Mouse (Mus musculus): ENCODE results near the gene Tlr6.

Tlr6 gene

DNA sequence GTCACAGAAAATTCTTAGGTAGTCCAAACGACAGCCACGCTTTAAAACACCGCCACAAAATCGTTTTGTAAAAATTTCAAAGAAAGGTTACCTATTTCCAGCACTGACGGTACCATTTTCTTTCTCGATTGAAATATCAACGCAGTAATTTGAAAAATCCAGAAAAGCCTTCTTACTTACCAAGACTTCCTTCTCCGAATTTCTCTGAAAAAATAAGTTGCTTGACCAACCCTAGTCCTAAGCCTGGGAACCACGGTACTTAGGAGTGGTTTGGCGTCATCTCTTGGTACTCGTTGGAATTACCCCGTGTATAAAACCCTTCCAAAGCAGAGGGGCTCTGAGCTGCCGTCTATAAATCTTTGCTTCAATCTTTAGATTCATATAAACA, at the start of gene Tlr6:
Gene Tlr6, minus strand, starts transcription at position 255 of the 388 bp plus-strand sequence.
- DNase-seq (ENCODE audit: low spot score), result peak; percentile 66

DNA sequence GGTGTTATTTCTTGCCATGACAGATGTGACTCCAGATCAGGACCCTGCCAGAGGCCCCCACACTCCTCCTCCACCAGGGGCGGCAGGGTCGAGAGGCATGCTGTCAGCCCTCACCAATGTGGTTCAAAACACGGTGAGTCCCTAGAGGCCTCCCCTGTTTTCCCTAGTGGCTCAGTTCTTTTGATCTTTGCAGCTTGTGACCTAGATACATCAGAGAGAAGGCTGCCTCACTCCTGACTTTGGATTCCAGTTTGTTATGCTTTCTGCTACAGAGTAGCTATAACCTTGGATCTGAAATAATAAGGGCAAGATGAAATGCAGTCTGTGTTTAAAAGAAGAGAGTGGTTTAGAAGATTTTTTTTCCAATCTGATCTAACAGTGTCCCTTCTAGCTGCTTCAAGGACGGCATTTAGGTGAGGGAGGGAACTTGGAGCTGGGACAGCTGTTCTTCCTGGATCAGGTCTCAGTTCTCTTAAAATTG, 46.2 kb upstream of the Tlr6 start:
- DNase-seq (ENCODE audit: low spot score), result no peak

DNA sequence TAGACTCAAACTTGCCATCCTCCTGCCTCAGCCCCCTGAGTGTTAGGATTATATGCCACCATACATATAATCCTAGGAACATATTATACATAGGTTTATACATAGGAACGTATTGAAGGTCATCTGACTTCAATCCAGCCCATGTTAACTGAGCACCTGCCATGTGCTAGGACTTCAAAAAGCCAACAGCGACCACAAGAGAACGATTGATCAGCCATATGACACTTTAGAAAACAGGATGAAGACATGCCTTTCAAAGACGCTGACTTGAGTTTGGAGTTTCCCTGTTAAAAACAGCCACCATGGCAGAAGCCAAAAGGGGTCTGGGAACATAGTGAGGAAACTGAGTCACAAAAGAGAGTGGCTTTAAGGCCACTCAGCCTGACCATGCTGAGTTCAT, 45.4 kb upstream of the Tlr6 start:
- no peak for DNase-seq (ENCODE audit: low spot score)

DNA sequence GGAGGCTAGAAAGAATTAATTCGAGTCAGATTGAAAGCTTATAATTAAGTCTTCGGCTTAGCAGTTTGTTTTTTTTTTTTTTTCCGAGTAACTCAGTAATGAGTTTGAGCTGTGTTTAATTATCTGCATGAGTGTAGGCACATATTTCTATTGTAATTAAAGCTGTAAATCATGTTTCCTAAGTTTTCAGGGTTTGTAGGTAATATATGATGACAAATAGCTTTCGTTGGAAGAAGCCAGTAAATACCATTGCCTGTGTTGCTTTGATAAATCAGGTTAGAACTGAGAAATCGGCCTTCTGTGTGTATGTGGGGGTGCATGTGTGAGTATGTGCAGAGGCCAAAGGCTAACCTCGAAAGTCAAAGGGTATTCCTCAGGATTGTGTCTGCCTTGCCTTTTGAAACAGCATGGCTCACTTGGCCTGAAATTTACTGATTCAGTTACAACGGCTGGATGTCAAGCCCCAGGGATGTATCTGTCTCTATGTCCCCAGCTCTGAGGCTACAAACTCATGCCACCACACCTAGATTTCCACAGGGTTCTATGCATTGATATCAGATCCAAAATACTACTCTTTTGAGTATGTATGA, 44.1 kb upstream of the Tlr6 start:
- no peak for DNase-seq (ENCODE audit: low spot score)

DNA sequence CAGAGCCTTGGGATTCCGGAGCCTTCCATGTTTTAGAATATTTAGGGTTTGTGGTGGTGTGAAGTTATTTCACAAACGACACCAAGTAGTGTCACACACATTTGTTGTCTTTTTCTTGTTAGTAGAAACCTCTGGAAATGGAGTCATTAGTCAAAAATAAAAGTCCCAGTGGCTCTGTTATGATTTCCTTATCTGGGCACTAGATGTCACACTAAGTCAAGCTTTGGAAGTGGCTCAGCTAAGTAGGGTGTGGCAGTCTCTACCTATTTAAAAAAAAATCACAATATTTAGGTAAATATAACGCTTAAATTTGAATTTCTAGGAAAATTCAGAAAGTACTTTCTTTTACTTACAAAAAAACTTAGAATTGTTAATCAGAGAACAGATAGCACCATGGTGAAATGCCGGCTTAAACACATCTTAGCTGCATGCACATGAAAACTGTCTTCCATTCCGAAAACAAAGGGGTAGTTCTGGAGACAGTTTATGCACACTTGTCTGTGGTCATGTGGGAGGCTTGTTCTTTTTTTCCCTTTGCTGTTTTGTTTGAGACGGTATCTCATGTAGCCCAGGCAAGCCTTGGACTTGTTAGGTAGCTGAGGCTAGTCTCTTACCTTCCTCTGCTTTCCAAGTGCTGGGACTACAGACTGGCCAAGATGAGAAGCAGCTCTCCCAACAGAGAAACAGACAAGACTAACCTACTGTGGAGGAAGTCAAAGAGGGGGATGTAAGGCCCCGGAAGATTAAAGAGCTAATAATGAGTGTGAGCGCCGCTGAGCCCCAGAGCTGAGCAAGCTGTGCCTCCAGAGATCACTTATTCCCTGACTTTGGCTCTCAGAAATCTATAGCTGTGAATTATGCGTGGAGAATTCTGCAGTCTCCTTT, 43.3 kb upstream of the Tlr6 start:
- peak; percentile 71 for DNase-seq (ENCODE audit: low spot score)

DNA sequence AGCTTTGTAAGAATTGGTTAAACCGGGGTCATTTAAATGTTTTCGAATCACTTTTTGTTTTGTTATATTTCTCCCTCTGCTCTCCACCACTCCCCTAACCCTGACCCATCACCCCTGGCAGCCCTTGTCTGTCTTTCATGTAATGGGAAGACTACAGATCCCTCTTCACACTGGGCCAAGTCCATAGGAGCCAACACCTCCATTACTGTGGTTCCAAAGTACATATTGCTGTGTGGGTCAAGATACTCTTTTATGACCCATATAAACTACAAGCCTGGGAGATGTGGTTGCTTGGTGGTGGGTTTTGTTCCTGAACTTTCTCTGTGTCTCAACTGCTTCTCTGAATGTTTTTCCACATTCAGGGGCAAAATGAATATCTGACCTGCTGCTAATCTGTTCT, 35.5 kb upstream of the Tlr6 start:
- no peak for DNase-seq (ENCODE audit: low spot score)

DNA sequence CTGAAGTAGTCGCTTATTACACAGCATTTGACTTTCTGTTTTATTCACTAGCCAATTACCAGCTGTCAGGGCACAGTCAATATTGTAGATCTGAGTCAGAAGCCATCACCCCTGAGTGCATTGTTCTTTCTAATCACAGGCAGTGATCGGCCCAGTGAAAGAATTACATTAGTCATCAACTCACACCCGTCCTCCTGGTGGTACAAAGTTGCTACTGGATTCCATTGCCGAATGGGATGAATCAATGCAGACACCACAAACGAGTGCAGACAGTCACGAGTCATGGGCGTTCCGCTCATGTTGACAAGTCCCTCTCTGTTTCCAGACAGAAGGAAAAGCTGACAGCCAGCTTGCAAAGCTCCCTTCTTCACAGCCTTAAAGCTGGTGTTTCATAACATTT, 32.6 kb upstream of the Tlr6 start:
- DNase-seq (ENCODE audit: low spot score), result peak; percentile 40

DNA sequence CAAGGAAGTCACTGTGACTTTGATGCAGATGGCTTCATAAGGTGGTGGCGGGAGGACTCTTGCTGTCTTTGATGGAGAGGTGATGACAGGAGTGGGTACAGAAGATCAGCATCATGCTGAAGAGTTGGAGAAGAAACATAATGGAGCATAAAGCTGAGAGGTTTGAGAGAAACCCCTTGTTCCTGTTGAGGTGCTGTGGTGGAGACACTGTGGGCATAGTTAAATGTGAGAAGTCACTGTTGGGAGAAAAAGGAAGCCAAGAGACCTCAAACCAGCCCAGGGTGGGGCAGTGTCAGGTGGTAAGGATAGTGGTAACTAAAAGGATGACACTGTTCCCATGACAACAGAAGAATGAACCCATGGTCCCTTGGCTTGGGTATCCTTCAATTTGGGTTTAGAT, 30.0 kb upstream of the Tlr6 start:
- no peak for DNase-seq (ENCODE audit: low spot score)

DNA sequence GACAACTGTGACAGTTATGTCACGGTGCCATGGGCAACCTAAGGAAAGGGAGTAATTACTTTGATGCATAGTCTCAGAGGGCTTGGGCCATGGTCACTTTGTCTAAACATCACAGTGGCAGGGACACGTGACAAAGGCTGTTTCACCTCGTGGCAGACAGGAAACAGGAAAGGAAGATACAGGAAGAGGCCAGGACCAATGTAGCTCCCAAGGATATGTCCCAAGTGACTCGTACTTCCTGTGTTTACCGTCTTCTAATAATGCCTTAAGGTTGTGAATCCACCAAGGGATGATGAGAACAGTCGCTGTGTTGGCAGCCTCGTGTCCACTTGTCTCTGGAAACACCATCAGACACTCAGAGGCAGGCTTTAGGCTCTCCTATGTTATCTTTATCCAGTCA, 26.1 kb upstream of the Tlr6 start:
- no peak for DNase-seq (ENCODE audit: low spot score)

DNA sequence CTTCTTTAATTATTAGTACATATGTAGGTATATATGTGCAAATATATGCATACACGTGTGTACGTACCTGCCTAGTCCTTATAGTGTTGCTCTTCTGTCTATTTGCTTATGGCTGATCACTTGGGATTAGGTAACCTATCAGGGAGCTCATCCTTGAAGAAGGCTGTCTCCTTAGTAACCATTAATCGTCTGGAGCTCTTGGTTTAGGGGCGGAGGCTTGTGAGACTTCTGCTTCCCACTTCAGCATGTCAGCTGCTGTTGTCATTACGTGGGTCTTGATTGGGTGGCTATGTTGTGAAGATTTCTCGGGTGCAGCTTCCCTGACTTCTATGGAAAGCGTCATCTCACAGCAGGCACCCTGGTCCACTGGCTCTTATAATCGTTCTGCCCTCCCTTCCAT, 17.2 kb upstream of the Tlr6 start:
- DNase-seq (ENCODE audit: low spot score), result no peak

DNA sequence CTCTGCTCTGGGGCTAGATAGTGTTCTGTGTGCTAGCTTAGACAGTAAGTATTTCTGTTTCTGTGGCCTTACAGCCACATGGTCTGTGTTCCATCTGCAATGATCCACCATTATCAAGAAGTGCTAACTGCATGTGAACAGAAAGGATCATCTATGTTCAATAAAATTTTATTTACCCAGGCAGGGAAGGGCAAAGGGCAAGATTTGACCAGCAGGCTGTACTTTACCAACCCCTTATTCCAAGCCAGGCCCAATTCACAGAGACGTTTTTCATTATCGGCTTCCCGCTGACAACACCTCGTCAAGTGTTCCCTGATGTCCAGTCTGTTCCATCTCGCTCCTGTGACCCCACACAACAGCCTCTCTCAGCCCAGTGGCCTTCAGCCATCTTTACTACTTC, 15.2 kb upstream of the Tlr6 start:
- no peak for DNase-seq (ENCODE audit: low spot score)

DNA sequence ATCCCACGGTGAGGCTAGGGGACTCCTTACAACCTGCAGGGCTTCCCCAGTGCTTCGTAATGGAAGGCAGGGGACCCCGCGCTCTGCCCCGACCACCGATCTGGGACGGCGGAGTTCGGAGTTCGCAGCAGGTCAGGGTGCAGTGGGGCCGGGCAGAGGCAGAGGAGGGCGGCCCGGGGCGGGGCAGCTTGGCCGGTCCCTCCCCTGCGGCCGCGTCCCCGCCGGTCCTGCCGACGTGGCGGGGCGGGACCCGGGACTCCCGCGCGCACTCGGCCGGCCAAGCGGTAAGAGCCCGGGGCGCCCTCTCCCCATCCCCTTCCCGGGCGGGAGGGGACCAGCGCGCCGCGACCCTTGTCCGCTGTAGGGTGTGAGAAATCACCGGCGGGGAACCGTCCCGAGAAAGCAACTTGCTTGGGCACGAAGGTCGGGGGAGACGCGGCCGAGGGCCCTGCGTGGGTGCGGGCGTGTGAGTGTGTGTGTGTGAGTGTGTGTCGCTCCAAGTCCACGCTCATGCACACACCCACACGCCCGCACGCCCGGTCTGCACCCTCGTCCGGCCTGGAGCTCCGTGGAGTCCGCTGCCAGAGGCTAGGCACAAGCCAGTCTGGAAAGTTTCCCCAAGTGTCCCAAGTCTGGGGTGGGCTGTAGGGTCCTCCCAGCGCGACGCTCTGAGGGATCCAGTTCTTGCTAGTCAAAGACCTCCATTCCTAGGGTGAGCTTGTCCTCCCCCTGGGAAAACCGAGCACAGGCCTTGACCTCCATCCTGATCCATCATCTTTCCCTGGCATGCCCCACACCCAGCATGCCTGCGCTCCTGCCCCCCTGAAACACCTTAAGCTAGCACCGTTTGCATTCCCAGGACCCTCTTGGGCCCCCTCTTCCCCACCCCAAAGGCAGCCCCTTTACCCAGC, 10.2 kb upstream of the Tlr6 start, which contains the start of gene Fam114a1:
Gene Fam114a1, plus strand, starts transcription at position 211 of the 911 bp plus-strand sequence.
- peak; percentile 64 for DNase-seq (ENCODE audit: low spot score)

DNA sequence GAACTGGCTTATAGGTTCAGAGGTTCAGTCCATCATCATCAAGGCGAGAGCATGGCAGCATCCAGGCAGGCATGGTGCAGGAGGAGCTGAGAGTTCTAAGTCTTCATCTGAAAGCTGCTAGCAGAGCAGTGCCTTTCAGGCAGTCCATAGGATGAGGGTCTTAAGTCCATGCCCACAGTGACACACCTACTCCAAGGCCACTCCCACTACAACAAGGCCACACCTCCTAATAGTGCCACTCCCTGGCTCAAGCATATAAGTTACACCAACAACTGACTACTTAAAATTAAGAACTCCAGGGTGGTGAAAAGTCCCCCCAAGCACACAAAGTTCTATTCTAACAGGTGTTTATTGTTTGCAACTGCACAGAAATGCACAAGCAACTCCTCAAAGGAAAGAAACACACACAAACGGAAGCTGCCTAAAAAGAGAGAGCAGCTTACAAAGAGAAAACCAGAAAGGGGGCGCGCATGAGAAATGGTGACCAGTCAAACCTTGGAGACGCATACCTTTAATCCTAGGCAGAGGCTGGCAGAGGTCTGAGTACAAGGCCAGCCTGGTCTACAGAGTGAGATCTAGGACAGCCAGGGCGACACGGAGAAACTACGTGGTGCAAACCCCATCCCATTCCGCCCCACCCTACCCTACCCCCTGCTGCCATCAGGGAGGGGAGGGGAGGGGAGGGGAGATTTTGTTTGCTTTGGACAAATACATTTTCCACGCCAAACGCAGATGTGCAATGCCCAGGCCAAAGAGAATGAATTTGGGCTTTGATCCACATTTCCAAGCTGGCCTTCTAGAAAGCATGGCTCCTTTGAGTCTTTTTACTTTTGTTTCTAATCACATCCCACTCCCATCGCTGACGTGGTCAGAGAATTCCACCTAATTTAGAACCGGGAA, 9.3 kb upstream of the Tlr6 start:
- DNase-seq (ENCODE audit: low spot score), result peak; percentile 54

DNA sequence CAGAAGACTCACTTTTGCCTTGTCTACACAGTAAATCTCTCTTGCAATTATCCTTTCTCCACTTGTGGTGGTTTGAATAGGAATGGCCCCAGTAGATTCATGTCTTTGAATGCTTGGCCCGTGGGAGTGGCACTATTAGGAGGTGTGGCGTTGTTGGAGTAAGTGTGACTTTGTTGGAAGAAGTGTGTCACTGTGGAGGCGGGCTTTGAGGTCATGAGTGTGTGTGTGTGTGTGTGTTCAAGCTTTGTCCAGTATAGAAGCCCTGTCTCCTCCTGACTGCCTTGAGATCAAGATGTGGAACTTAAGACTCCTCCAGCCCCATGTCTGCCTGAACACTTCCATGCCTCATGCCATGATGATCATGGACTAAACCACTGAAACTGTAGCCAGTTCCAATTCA, 3.8 kb upstream of the Tlr6 start:
- no peak for DNase-seq (ENCODE audit: low spot score)

DNA sequence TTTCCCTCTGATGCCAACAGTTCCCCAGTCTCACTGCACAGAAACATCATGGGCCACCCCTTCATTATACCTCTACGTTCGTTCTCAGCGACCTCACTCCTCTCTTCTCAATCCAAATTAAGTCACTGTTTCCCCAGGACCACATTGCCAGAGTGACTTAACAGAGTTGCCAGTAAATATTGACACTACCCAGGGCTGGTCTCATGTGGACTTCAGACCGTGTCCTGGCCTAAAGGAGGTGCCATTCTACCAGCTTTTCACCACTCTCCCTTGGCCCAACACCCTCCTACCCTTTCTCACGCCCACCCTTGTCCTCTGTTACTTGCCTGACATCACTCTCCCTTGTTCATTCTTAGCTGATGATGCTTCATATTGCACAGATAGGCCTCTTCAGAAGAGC, 3.4 kb upstream of the Tlr6 start:
- no peak for DNase-seq (ENCODE audit: low spot score)

DNA sequence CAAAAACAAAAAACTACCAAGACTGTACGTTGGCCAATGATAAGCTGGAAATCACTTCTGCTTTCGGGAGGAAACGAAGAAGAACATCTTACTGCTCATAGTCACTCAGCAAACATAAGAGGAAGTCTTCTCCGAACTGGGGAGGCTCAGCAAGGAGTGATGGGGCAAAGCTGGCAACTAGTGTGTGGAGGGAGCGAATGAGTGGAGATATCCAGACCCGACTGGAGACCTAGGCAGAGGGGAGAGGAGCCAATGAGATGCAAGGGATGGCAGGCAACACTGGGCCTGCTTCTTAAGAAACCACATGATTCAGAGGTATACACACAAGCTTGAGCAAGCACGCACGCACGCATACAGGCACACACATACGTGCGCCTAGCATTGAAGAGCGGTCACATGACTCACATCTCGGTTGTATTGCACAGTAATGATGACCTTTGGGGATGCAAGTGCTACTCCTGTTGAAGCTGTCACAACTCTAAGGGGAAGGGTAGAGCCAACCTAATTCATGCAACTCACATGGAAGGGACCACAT, 1.0 kb upstream of the Tlr6 start:
- DNase-seq (ENCODE audit: low spot score), result no peak

DNA sequence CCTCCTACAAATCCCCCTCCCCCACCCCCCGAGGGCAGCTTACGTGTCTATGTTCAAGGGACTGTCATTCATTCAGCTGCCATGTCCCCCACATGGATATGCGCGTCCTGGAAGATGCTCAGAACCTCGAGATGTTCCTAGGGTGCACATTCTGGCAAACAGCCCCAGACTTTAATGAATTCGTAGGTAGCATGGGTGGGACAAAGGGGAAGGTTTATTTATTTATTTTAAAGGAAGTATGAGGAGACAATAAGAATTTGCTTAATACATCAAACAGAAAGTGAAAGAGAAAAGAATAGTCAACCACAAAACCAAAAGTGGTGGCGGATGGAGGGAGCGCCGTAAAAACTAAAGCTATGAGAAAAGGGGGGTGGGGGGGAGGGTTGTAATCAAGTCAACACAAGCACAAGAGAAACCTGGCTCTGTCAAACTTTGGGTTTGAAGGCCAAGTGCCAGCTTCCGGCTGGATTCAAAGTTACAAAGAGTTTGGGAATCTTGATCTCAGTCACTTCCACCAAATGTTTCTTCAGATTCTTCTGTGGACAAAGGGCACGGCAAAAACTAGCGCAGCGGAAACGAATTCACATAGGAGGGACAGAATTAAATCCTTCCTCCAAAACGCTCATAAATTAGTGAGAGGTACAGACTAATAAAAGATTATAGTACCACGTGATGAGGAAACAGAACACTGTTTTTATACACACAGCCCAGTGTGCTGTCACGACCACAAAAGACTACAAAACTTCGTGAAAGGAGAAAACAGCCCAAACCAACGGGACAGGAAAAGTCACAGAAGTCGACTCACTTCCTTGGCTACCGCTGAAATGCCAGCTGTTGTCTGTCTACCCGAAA, 680 bp downstream of the Tlr6 start:
- DNase-seq (ENCODE audit: low spot score), result no peak

DNA sequence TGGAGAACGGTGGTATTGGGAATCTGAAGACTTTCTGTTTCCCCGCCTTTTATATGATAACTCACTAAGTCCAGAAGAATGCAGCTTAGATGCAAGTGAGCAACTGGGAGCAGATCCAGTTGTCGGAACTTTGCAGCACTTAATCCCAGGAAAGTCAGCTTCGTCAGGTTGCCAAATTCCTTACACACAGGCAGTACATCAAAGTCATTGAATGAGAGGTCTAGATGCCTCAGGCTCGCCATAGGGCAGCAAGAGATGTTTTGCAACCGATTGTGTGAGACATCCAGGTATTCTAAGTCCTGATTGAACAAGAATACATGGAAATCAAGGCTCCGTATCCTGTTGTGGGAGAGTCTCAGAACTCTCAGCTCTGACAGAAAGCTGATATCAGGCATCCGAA, 5.0 kb downstream of the Tlr6 start:
- DNase-seq (ENCODE audit: low spot score), result no peak

DNA sequence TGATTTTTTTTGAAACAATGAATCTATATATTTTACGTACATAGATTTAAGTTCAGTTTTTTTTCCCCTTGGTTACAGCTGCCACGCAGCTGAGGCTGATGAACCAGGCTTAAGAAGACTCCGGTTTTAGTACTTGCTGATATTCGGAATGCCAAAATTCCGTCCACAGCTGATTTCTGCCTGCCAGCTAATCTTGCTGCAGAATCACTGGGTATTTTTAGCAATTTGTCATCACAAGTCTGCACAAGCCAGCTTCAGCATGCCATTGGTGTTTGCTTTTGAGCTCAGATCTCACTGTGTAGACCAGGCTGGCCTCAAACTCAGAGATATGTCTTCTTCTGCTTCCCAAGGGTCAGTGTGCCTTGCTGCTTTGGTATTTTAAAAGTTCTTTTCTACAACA, 8.4 kb downstream of the Tlr6 start:
- DNase-seq (ENCODE audit: low spot score), result no peak

DNA sequence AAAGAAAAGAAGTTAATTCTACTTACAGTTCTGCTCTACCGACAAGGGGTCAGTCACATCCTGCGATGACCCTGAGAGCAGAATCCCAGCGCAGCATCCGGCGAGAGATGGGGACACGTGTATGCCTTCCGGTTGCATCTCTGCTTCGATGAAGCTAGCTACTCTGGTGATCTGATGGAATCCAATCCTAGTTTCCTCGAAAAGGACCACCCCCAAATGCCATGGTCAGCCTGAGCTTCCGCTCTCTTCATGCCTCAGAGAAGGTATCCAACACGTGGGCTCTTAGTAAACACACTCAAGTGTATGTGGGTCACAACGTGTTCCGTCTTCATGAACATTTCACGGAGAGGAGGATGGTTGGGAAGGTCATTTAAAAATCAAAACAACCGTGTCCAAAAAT, 27.1 kb downstream of the Tlr6 start:
- DNase-seq (ENCODE audit: low spot score), result no peak
